In genomic region chr2:78214469-78214868, GRCm38 (mm10) we compare ENCODE assay signal across 21 mouse cellular contexts.
DNase-seq lines count a peak whose midpoint lies in the region; ATAC-seq and TF ChIP-seq lines count a peak whose summit lies in the region.
"Had no signal": no experiment of that assay in that cellular context is flagged by ENCODE, and none has a peak within 500 bp of the region (broad histone marks: within the 10 kb centered on the region; RNA-seq: fewer than 3 reads in every experiment).

No protein-coding gene starts in this region.

- 49% methylated on average over 8 of the region's 8 CpGs for WGBS in forebrain, embryonic 15.5 days
- WGBS in forebrain, embryonic 10.5 days = 83% methylated on average over 8 of the region's 8 CpGs
- WGBS in embryonic facial prominence, embryonic 14.5 days = 43% methylated on average over 8 of the region's 8 CpGs

- peaks cover 10% of the 10 kb centered on the region; the same call in 1 of the 2 replicates for H3K4me1 ChIP-seq in forebrain, embryonic 15.5 days
- H3K4me1 ChIP-seq in forebrain, embryonic 10.5 days = no peaks in the 10 kb centered on the region
- no peaks in the 10 kb centered on the region for H3K4me1 ChIP-seq in embryonic facial prominence, embryonic 14.5 days (ENCODE audit: control insufficient read depth, insufficient read depth, low read length)
- H3K4me1 ChIP-seq: heart, embryonic 15.5 days; hindbrain, embryonic 13.5 days had no signal

- no peak overlapping the region for H3K4me3 ChIP-seq in forebrain, embryonic 15.5 days
- no peak overlapping the region for H3K4me3 ChIP-seq in forebrain, embryonic 10.5 days
- H3K4me3 ChIP-seq in embryonic facial prominence, embryonic 14.5 days (ENCODE audit: low read depth, low read length) = no peak overlapping the region
- H3K4me3 ChIP-seq in layer of hippocampus, adult 2 months = no peak overlapping the region
- H3K4me3 ChIP-seq: heart, adult 2 months; heart, embryonic 15.5 days; hindbrain, embryonic 13.5 days had no signal

- TF ChIP-seq CTCF in layer of hippocampus, adult 2 months (conservative IDR thresholded peaks at IDR 0.05) = no peak

- H3K4me2 ChIP-seq in forebrain, embryonic 15.5 days (replicated peaks) = no peak overlapping the region
- H3K4me2 ChIP-seq in embryonic facial prominence, embryonic 14.5 days (ENCODE audit: low read depth, low read length) = no peak overlapping the region
- H3K4me2 ChIP-seq: heart, embryonic 11.5 days; heart, embryonic 15.5 days; hindbrain, embryonic 13.5 days had no signal

- no peak overlapping the region for H3K27ac ChIP-seq in forebrain, embryonic 15.5 days (replicated peaks)
- no peak overlapping the region for H3K27ac ChIP-seq in forebrain, embryonic 10.5 days
- no peak overlapping the region for H3K27ac ChIP-seq in embryonic facial prominence, embryonic 14.5 days (replicated peaks; ENCODE audit: low read depth, low read length)
- H3K27ac ChIP-seq in layer of hippocampus, adult 2 months = no peak overlapping the region
- H3K27ac ChIP-seq: heart, adult 2 months; heart, embryonic 15.5 days; hindbrain, embryonic 13.5 days; hindbrain, postnatal 0 days had no signal

- no peaks in the 10 kb centered on the region for H3K27me3 ChIP-seq in forebrain, embryonic 15.5 days
- H3K27me3 ChIP-seq in forebrain, embryonic 10.5 days (ENCODE audit: poor library complexity, severe bottlenecking) = no peaks in the 10 kb centered on the region
- H3K27me3 ChIP-seq in embryonic facial prominence, embryonic 14.5 days (replicated peaks; ENCODE audit: control insufficient read depth, insufficient read depth, low read length) = no peaks in the 10 kb centered on the region
- H3K27me3 ChIP-seq: heart, embryonic 15.5 days; hindbrain, embryonic 13.5 days had no signal

- DNase-seq in forebrain, embryonic 10.5 days (ENCODE audit: extremely low spot score, low spot score) = no peak
- DNase-seq in right cerebral cortex, postnatal 10 days (ENCODE audit: low spot score in 2 of 2) = peak; percentile 44 to 52
- no peak for DNase-seq in right cerebral cortex, postnatal 36 days (ENCODE audit: low spot score in 2 of 2)
- peak; percentile 63 for DNase-seq in embryonic facial prominence, embryonic 14.5 days (ENCODE audit: low spot score)
- no peak for DNase-seq in adrenal gland, postnatal 25 days
- no peak for DNase-seq in layer of hippocampus, adult 2 months (ENCODE audit: low spot score in 2 of 2)
- DNase-seq: adrenal gland, adult 8-10 months; cerebellum, adult 18-20 months; cerebellum, adult 9-11 months; cerebellum, postnatal 36 days; gastrocnemius, postnatal 14 days; heart, adult 2 months; heart, postnatal 14 days; kidney, adult 11 months had no signal

- H3K9ac ChIP-seq in forebrain, embryonic 15.5 days (replicated peaks) = no peak overlapping the region
- no peak overlapping the region for H3K9ac ChIP-seq in embryonic facial prominence, embryonic 14.5 days (ENCODE audit: low read depth, low read length)
- H3K9ac ChIP-seq: heart, embryonic 15.5 days; hindbrain, embryonic 13.5 days had no signal

- 0 out of 2 replicates have a peak, but pooled peaks have one; percentile 43 for ATAC-seq in forebrain, embryonic 15.5 days (replicated peaks)
- no peak for ATAC-seq in embryonic facial prominence, embryonic 14.5 days (ENCODE audit: low read depth)
- ATAC-seq: CD4-positive, CD25-positive, alpha-beta regulatory T cell, adult 4 months; hindbrain, postnatal 0 days had no signal

- no peaks in the 10 kb centered on the region for H3K36me3 ChIP-seq in forebrain, embryonic 15.5 days
- no peaks in the 10 kb centered on the region for H3K36me3 ChIP-seq in forebrain, embryonic 10.5 days (replicated peaks)
- H3K36me3 ChIP-seq in embryonic facial prominence, embryonic 14.5 days (ENCODE audit: control insufficient read depth, insufficient read depth, low read length) = no peaks in the 10 kb centered on the region
- H3K36me3 ChIP-seq: G1E; heart, embryonic 15.5 days; hindbrain, embryonic 13.5 days had no signal

- H3K9me3 ChIP-seq in forebrain, embryonic 15.5 days = no peaks in the 10 kb centered on the region
- H3K9me3 ChIP-seq in forebrain, embryonic 10.5 days = no peaks in the 10 kb centered on the region
- no peaks in the 10 kb centered on the region for H3K9me3 ChIP-seq in embryonic facial prominence, embryonic 14.5 days (ENCODE audit: control insufficient read depth, low read length)
- H3K9me3 ChIP-seq: G1E; heart, embryonic 15.5 days; hindbrain, embryonic 13.5 days had no signal

Comparison
In these comparisons a context has a peak if more than half of its experiments do, and no peak if none do; other contexts are left out.
1. DNase-seq: peak in right cerebral cortex, postnatal 10 days (2 of 2) and embryonic facial prominence, embryonic 14.5 days (single experiment); none in forebrain, embryonic 10.5 days (single experiment), right cerebral cortex, postnatal 36 days (0 of 2), adrenal gland, postnatal 25 days (single experiment) and layer of hippocampus, adult 2 months (0 of 2).